Mouse (Mus musculus) CD4-positive helper T cell, adult 2 months (primary cell): Measurements from ENCODE around the gene Dlx3.

Source experiments
- DNase-seq: peaks from one replicate; pipeline ENCODE4 v3.0.0-alpha.2; 2012; ENCODE audit warnings: low read depth, missing footprints, low spot score

Dlx3 gene

GRCm38 (mm10) chr11:95155511-95155910, 35.6 kb downstream of the Dlx3 start:
- DNase-seq = no peak

- DNase-seq = no peak
Observed at GRCm38 (mm10) chr11:95157356-95157755, 37.4 kb downstream of the Dlx3 start.

GRCm38 (mm10) chr11:95157872-95158271, 38.0 kb downstream of the Dlx3 start:
- DNase-seq = no peak

- no peak for DNase-seq
Observed at GRCm38 (mm10) chr11:95159763-95160371, 39.9 kb downstream of the Dlx3 start.

GRCm38 (mm10) chr11:95160693-95161092, 40.8 kb downstream of the Dlx3 start:
- DNase-seq = no peak

- DNase-seq = no peak
Observed at GRCm38 (mm10) chr11:95161708-95162107, 41.8 kb downstream of the Dlx3 start.

- DNase-seq = no peak
Observed at GRCm38 (mm10) chr11:95165857-95166256, 45.9 kb downstream of the Dlx3 start.
